Mouse (Mus musculus) spleen, adult 10 weeks (tissue): Measurements from ENCODE around the gene Ptchd1. TPM values are rescaled to one million over a fixed set of nuclear protein-coding genes. Genes with fewer than 3 reads are reported as not detected.

Experiments used
- polyA plus RNA-seq: library from polyadenylated mRNA; stranded (reverse); fragments of 350-450 nt; fragmentation: Illumina TruSeq; extraction: RNeasy Lipid Tissue Mini Kit (QIAGEN cat#74804); gene quantifications from one replicate; pipeline ENCODE4 v1.2.3, GENCODE M21; 2015; ENCODE audit warnings: low replicate concordance; ENCODE audit not compliant: insufficient read depth

Gene Ptchd1
- 2.3 TPM for polyA plus RNA-seq

GRCm38 (mm10) chrX:155623701-155624281 lies at the start of gene Ptchd1:
Gene Ptchd1 (minus strand): TSS chrX:155623814.

DNA sequence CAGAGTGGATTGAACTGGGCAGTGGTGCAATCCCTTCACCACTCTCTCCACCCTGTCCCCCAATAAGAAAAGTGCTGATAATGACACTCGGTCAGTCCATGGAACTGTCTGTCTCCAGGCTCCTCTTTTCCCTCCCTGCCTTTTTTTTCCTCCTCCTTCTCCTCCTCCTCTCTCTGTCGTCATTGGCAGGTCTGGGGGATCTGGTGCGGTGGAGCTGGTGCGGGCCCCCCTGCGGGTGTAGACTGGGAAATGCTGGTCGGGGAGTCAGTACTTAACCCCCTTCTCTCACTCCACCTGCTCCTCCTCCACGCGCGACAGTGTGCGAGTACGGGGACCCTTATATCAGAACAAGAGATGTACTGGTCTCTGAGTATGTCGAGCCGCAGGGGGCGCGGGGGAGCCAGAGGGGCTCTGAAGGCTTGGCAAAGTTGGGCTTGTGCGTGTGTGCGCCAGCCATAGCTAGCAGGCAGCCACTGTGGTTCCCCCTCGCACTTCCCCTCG lies 777 bp upstream of the Ptchd1 start, which contains the start of gene Gm15155:
Gene Gm15155, plus strand, starts transcription at position 401 of the 501 bp plus-strand sequence.

Other genes with a start within 250 kb of the Ptchd1 start
- not detected for gene Gm15155, start 927 bp upstream of the Ptchd1 start, polyA plus RNA-seq